8 mouse cellular contexts compared by ENCODE assay signal in genomic region chr16:3122145-3122860, GRCm38 (mm10).
A peak's percentile ranks its signal among the peaks of the same experiment; 100 is the strongest.
DNase-seq lines count a peak whose midpoint lies in the region; ATAC-seq lines count a peak whose summit lies in the region.
"Not testable (repeated sequence)": the region's sequence is repeated elsewhere in the genome, so short reads cannot be mapped to it uniquely, and the experiment has no call there.

No protein-coding gene starts in this region.

- H3K4me1 ChIP-seq in embryonic facial prominence, embryonic 13.5 days; heart, embryonic 15.5 days (replicated peaks); intestine, embryonic 15.5 days (replicated peaks); limb, embryonic 15.5 days; stomach, embryonic 14.5 days (ENCODE audit: control insufficient read depth, insufficient read depth, low read length): not testable (repeated sequence)

- H3K9me3 ChIP-seq in embryonic facial prominence, embryonic 13.5 days; heart, embryonic 15.5 days (replicated peaks); intestine, embryonic 15.5 days; limb, embryonic 15.5 days; stomach, embryonic 14.5 days (ENCODE audit: control insufficient read depth, low read depth, low read length): not testable (repeated sequence)

- H3K9ac ChIP-seq in embryonic facial prominence, embryonic 13.5 days; heart, embryonic 15.5 days; intestine, embryonic 15.5 days; limb, embryonic 15.5 days; stomach, embryonic 14.5 days (replicated peaks; ENCODE audit: low read depth, low read length): not testable (repeated sequence)

- 54% methylated on average over 4 of the region's 6 CpGs for WGBS in embryonic facial prominence, embryonic 13.5 days
- 50% methylated on average over 4 of the region's 6 CpGs for WGBS in heart, embryonic 15.5 days
- 51% methylated on average over 4 of the region's 6 CpGs for WGBS in intestine, embryonic 15.5 days
- 60% methylated on average over 4 of the region's 6 CpGs for WGBS in limb, embryonic 15.5 days
- WGBS in stomach, embryonic 14.5 days, result 55% methylated on average over 4 of the region's 6 CpGs

- not testable (repeated sequence) for H3K27me3 ChIP-seq in embryonic facial prominence, embryonic 13.5 days; heart, embryonic 15.5 days; intestine, embryonic 15.5 days (replicated peaks); limb, embryonic 15.5 days; stomach, embryonic 14.5 days (ENCODE audit: control insufficient read depth, insufficient read depth, low read length)

- peak; percentile 53; the same call in 1 of the 2 replicates for ATAC-seq in embryonic facial prominence, embryonic 13.5 days (ENCODE audit: insufficient number of reproducible peaks, insufficient read depth, low FRiP score, low TSS enrichment, low read depth)
- 0 out of 2 replicates have a peak, but pooled peaks have one; percentile 3 for ATAC-seq in heart, embryonic 15.5 days (replicated peaks; ENCODE audit: insufficient number of reproducible peaks, insufficient read depth, low FRiP score, low read depth)
- ATAC-seq in intestine, embryonic 15.5 days, result peak; percentile 45; the same call in 1 of the 2 replicates
- ATAC-seq in limb, embryonic 15.5 days (ENCODE audit: insufficient number of reproducible peaks, low FRiP score, low TSS enrichment, low read depth), result peak; percentile 40; the same call in 1 of the 2 replicates
- ATAC-seq in megakaryocyte-erythroid progenitor cell, adult 5-6 weeks (replicated peaks; ENCODE audit: low FRiP score, low TSS enrichment, poor library complexity, severe bottlenecking), result 0 out of 2 replicates have a peak, but pooled peaks have one; percentile 32
- 0 out of 2 replicates have a peak, but pooled peaks have one; percentile 54 for ATAC-seq in stomach, embryonic 14.5 days (ENCODE audit: insufficient number of reproducible peaks, insufficient read depth, low FRiP score, low read depth)

- DNase-seq in 3T3-L1 (ENCODE audit: low read depth, low spot score) (peak; percentile 22), NIH3T3 (ENCODE audit: low read depth) (peak; percentile 3)

- H3K4me3 ChIP-seq in embryonic facial prominence, embryonic 13.5 days; heart, embryonic 15.5 days; intestine, embryonic 15.5 days (replicated peaks); limb, embryonic 15.5 days; stomach, embryonic 14.5 days (ENCODE audit: low read depth, low read length): not testable (repeated sequence)

- H3K27ac ChIP-seq in embryonic facial prominence, embryonic 13.5 days; heart, embryonic 15.5 days; intestine, embryonic 15.5 days; limb, embryonic 15.5 days; stomach, embryonic 14.5 days (ENCODE audit: low read length): not testable (repeated sequence)

- H3K36me3 ChIP-seq in embryonic facial prominence, embryonic 13.5 days; heart, embryonic 15.5 days; intestine, embryonic 15.5 days; limb, embryonic 15.5 days; stomach, embryonic 14.5 days (ENCODE audit: control insufficient read depth, insufficient read depth, low read length): not testable (repeated sequence)

- H3K4me2 ChIP-seq in embryonic facial prominence, embryonic 13.5 days; heart, embryonic 15.5 days; intestine, embryonic 15.5 days (replicated peaks); limb, embryonic 15.5 days; stomach, embryonic 14.5 days (replicated peaks; ENCODE audit: low read depth, low read length): not testable (repeated sequence)

Comparison
In these comparisons a context has a peak if more than half of its experiments do, and no peak if none do; other contexts are left out.
1. ATAC-seq: peak in every context shown above with its lines; median percentile 54 in stomach, embryonic 14.5 days; 53 in embryonic facial prominence, embryonic 13.5 days; 45 in intestine, embryonic 15.5 days; 40 in limb, embryonic 15.5 days; 32 in megakaryocyte-erythroid progenitor cell, adult 5-6 weeks; 3 in heart, embryonic 15.5 days.